In genomic region chr4:126200036-126200435, GRCm38 (mm10) we compare ENCODE assay signal across 9 mouse cellular contexts. TPM values are rescaled to one million over a fixed set of nuclear protein-coding genes. Genes with fewer than 3 reads are reported as not detected.
DNase-seq lines count a peak whose midpoint lies in the region; ATAC-seq and TF ChIP-seq lines count a peak whose summit lies in the region.
"Had no signal": no experiment of that assay in that cellular context is flagged by ENCODE, and none has a peak within 500 bp of the region (broad histone marks: within the 10 kb centered on the region; RNA-seq: fewer than 3 reads in every experiment).

No protein-coding gene starts in this region.

- peaks cover 13% of the 10 kb centered on the region; the same call in 1 of the 2 replicates for H3K36me3 ChIP-seq in embryonic facial prominence, embryonic 14.5 days (ENCODE audit: control insufficient read depth, insufficient read depth, low read length)
- H3K36me3 ChIP-seq in intestine, embryonic 15.5 days, result no peaks in the 10 kb centered on the region
- H3K36me3 ChIP-seq in myocyte (ENCODE audit: control insufficient read depth, insufficient read depth), result no peaks in the 10 kb centered on the region

- H3K4me2 ChIP-seq in embryonic facial prominence, embryonic 14.5 days (ENCODE audit: low read depth, low read length), result peak overlapping the region; percentile 85
- peak overlapping the region; percentile 61 for H3K4me2 ChIP-seq in intestine, embryonic 15.5 days (replicated peaks)
- H3K4me2 ChIP-seq in myocyte (ENCODE audit: low read depth), result peak overlapping the region; percentile 92

- TF ChIP-seq POLR2A in myocyte (IDR thresholded peaks at IDR 0.05; ENCODE audit: insufficient read length, low read depth), result no peak

- no peaks in the 10 kb centered on the region for H3K27me3 ChIP-seq in embryonic facial prominence, embryonic 14.5 days (replicated peaks; ENCODE audit: control insufficient read depth, insufficient read depth, low read length)
- no peaks in the 10 kb centered on the region for H3K27me3 ChIP-seq in intestine, embryonic 15.5 days (replicated peaks)
- H3K27me3 ChIP-seq in myocyte (ENCODE audit: control insufficient read depth, insufficient read depth, insufficient read length), result no peaks in the 10 kb centered on the region

- H3K4me3 ChIP-seq in layer of hippocampus, adult 2 months, result peak overlapping the region; percentile 80
- peak overlapping the region; percentile 68 for H3K4me3 ChIP-seq in embryonic facial prominence, embryonic 14.5 days (ENCODE audit: low read depth, low read length)
- peak overlapping the region; percentile 76; the same call in 1 of the 2 replicates for H3K4me3 ChIP-seq in intestine, embryonic 15.5 days (replicated peaks)
- peak overlapping the region; percentile 72 for H3K4me3 ChIP-seq in myocyte

- DNase-seq in layer of hippocampus, adult 2 months (ENCODE audit: low spot score in 2 of 2), result no peak
- DNase-seq in layer of hippocampus, postnatal 36 days, result no peak
- no peak for DNase-seq in embryonic facial prominence, embryonic 14.5 days (ENCODE audit: low spot score)
- DNase-seq in thymus, postnatal 4 days, result no peak
- DNase-seq in yolk sac, embryonic 10.5 days (ENCODE audit: low spot score), result no peak
- no peak for DNase-seq in right cerebral cortex, postnatal 4 days

- no peak for TF ChIP-seq CTCF in layer of hippocampus, adult 2 months (conservative IDR thresholded peaks at IDR 0.05)

- H3K27ac ChIP-seq in layer of hippocampus, adult 2 months, result no peak overlapping the region
- H3K27ac ChIP-seq in embryonic facial prominence, embryonic 14.5 days (replicated peaks; ENCODE audit: low read depth, low read length), result no peak overlapping the region
- 0 out of 2 replicates have a peak overlapping the region, but pooled peaks have one; percentile 29 for H3K27ac ChIP-seq in intestine, embryonic 15.5 days

- WGBS in embryonic facial prominence, embryonic 14.5 days, result 27% methylated on average over 1 of the region's 1 CpGs
- WGBS in intestine, embryonic 15.5 days, result 20% methylated on average over 1 of the region's 1 CpGs

- H3ac ChIP-seq in myocyte (ENCODE audit: control insufficient read depth, insufficient read length), result no peak overlapping the region

- no peaks in the 10 kb centered on the region for H3K9me3 ChIP-seq in embryonic facial prominence, embryonic 14.5 days (ENCODE audit: control insufficient read depth, low read length)
- H3K9me3 ChIP-seq in intestine, embryonic 15.5 days, result no peaks in the 10 kb centered on the region

- no peak for ATAC-seq in embryonic facial prominence, embryonic 14.5 days (ENCODE audit: low read depth)
- ATAC-seq in intestine, embryonic 15.5 days, result no peak

- peak overlapping the region; percentile 91 for H3K9ac ChIP-seq in embryonic facial prominence, embryonic 14.5 days (ENCODE audit: low read depth, low read length)
- peak overlapping the region; percentile 85; the same call in 1 of the 2 replicates for H3K9ac ChIP-seq in intestine, embryonic 15.5 days

- peaks cover 20% of the 10 kb centered on the region for H3K4me1 ChIP-seq in embryonic facial prominence, embryonic 14.5 days (ENCODE audit: control insufficient read depth, insufficient read depth, low read length)
- H3K4me1 ChIP-seq in intestine, embryonic 15.5 days (replicated peaks), result peaks cover 23% of the 10 kb centered on the region

- peaks cover 70% of the 10 kb centered on the region for H3K79me2 ChIP-seq in myocyte (ENCODE audit: control insufficient read depth, insufficient read depth)

TF ChIP-seq in myocyte, 11 proteins besides CTCF, POLR2A, EP300 and RAD21:
- TF ChIP-seq SRF (IDR thresholded peaks at IDR 0.05; ENCODE audit: control insufficient read depth, insufficient read length, low read depth) (no peak), POLR2AphosphoS2 (IDR thresholded peaks at IDR 0.05; ENCODE audit: insufficient read length, low read depth) (no peak), MYOD1 (IDR thresholded peaks at IDR 0.05; ENCODE audit: control insufficient read depth in 1 of 3, insufficient read length in 2 of 3, low read depth in 2 of 3) (peak in 2 of 3 experiments; percentile 77 to 81), MYOG (IDR thresholded peaks at IDR 0.05; ENCODE audit: control insufficient read depth in 1 of 3, insufficient read depth in 1 of 3, insufficient read length in 2 of 3, low read depth in 2 of 3) (no peak), MAX (IDR thresholded peaks at IDR 0.05; ENCODE audit: low read depth) (no peak)
TF ChIP-seq in myocyte: peak in this region for 1.

RNA-seq across cellular contexts. Expression of gene Thrap3, which starts 2.5 kb away (rescaled TPM):
- total RNA-seq in layer of hippocampus, adult 2 months (2021), result 100 to 1,000 TPM; 150 to 166 TPM
- total RNA-seq in layer of hippocampus, postnatal 36 days (2021), result 100 to 1,000 TPM; 148 to 151 TPM
- 185 and 198 TPM in 2 replicates for polyA plus RNA-seq in embryonic facial prominence, embryonic 14.5 days (2014; fragmentation: Nextera tagmentation; extraction: Ambion mirVana)
- polyA plus RNA-seq in intestine, embryonic 15.5 days (2015; fragmentation: Nextera tagmentation; extraction: Ambion mirVana), result 172 and 202 TPM in 2 replicates
- 56.6 TPM for polyA plus RNA-seq in myocyte (2012; fragmentation: generic; extraction: Trizol)

RNA-seq across cellular contexts. Expression of gene Sh3d21, which starts 36.7 kb away (rescaled TPM):
- total RNA-seq in layer of hippocampus, adult 2 months (2021), result under 1 TPM; 0.59 to 0.81 TPM
- total RNA-seq in layer of hippocampus, postnatal 36 days (2021), result under 1 TPM; 0.80 to 0.86 TPM
- polyA plus RNA-seq in embryonic facial prominence, embryonic 14.5 days (2014; fragmentation: Nextera tagmentation; extraction: Ambion mirVana), result 7.8 and 7.9 TPM in 2 replicates
- polyA plus RNA-seq in intestine, embryonic 15.5 days (2015; fragmentation: Nextera tagmentation; extraction: Ambion mirVana), result 12.8 and 12.9 TPM in 2 replicates
- 0.23 TPM for polyA plus RNA-seq in myocyte (2012; fragmentation: generic; extraction: Trizol)
- total RNA-seq: common myeloid progenitor, adult 5-6 weeks had no signal

RNA-seq across cellular contexts. Expression of gene Eva1b, which starts 52.5 kb away (rescaled TPM):
- 1 to 10 TPM; 3.3 to 3.6 TPM for total RNA-seq in layer of hippocampus, adult 2 months (2021)
- total RNA-seq in layer of hippocampus, postnatal 36 days (2021), result 1 to 10 TPM; 1.6 to 2.1 TPM
- 78.9 and 81.7 TPM in 2 replicates for polyA plus RNA-seq in embryonic facial prominence, embryonic 14.5 days (2014; fragmentation: Nextera tagmentation; extraction: Ambion mirVana)
- 41.8 and 44.6 TPM in 2 replicates for polyA plus RNA-seq in intestine, embryonic 15.5 days (2015; fragmentation: Nextera tagmentation; extraction: Ambion mirVana)
- 28.6 TPM for polyA plus RNA-seq in myocyte (2012; fragmentation: generic; extraction: Trizol)

RNA-seq across cellular contexts. Expression of gene Map7d1, which starts 56.1 kb away (rescaled TPM):
- 100 to 1,000 TPM; 246 to 249 TPM for total RNA-seq in layer of hippocampus, adult 2 months (2021)
- 100 to 1,000 TPM; 245 to 249 TPM for total RNA-seq in layer of hippocampus, postnatal 36 days (2021)
- polyA plus RNA-seq in embryonic facial prominence, embryonic 14.5 days (2014; fragmentation: Nextera tagmentation; extraction: Ambion mirVana), result 62.4 and 64.2 TPM in 2 replicates
- 26.7 and 27.6 TPM in 2 replicates for polyA plus RNA-seq in intestine, embryonic 15.5 days (2015; fragmentation: Nextera tagmentation; extraction: Ambion mirVana)
- 236 TPM for polyA plus RNA-seq in myocyte (2012; fragmentation: generic; extraction: Trizol)
